Mouse (Mus musculus) mesoderm, embryonic 11.5 days (tissue): ENCODE measurements around the gene Pfdn2.
"Not testable (repeated sequence)": the region's sequence is repeated elsewhere in the genome, so short reads cannot be mapped to it uniquely, and the experiment has no call there.

Experiments used
- DNase-seq: peaks from one replicate; pipeline ENCODE4 v3.0.0-alpha.2; 2012; ENCODE audit warnings: low read depth, low spot score

Pfdn2 gene

GRCm38 (mm10) chr1:171345225-171346094 is at the start of gene Pfdn2, which contains the start of gene Nit1:
Gene Pfdn2, plus strand, starts transcription at chr1:171345670.
Gene Nit1, minus strand, starts transcription at chr1:171345646.
- peak; percentile 92 for DNase-seq

DNA sequence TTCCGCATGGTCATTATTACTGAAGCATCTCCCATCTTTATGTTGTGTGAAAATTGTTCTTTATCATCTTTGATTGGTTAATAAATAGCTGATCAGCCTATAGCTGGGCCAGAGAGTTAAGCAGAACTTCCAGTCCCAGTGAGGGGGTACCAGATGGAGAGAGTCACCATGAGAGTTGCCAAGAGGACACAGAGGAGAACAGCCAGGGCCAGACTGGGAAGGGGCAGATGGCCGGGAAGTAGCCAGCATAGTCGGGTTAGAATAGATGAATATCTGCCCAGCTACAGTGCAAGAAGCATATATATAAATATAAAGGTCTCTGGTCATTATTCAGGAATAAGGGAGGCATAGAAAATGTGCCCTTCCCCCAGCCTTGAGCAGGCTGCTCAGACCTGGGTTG is 47.2 kb upstream of the Pfdn2 start:
- no peak for DNase-seq

GRCm38 (mm10) chr1:171306157-171306556 is 39.3 kb upstream of the Pfdn2 start:
- DNase-seq = not testable (repeated sequence)

GRCm38 (mm10) chr1:171309321-171309720 is 36.1 kb upstream of the Pfdn2 start:
- no peak for DNase-seq

GRCm38 (mm10) chr1:171319748-171320147 is 25.7 kb upstream of the Pfdn2 start:
- DNase-seq = no peak

GRCm38 (mm10) chr1:171320151-171320550 is 25.3 kb upstream of the Pfdn2 start:
- no peak for DNase-seq

DNA sequence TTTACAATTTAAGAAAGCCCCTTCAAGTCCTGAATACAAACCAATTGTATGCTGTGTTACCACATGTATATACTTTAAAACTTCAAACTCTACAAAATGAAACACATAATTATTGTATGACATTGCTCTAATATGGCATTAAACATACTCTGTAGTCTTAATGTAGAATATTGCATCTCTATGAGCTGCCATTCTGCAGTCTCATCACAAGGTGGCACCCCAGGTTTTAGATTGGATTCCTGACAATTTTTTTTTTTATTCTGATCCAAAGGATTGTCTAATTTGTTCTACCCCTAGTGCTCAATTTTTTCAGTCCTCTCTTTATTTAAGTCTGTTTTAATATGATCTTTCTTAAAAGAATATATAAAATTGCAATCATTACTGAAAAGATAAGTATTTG is 24.1 kb upstream of the Pfdn2 start:
- DNase-seq = peak; percentile 17

- DNase-seq = no peak
These were observed 23.5 kb upstream of the Pfdn2 start for GRCm38 (mm10) chr1:171322012-171322411.

- DNase-seq = no peak
These were observed 19.9 kb upstream of the Pfdn2 start for GRCm38 (mm10) chr1:171325571-171325970.

DNA sequence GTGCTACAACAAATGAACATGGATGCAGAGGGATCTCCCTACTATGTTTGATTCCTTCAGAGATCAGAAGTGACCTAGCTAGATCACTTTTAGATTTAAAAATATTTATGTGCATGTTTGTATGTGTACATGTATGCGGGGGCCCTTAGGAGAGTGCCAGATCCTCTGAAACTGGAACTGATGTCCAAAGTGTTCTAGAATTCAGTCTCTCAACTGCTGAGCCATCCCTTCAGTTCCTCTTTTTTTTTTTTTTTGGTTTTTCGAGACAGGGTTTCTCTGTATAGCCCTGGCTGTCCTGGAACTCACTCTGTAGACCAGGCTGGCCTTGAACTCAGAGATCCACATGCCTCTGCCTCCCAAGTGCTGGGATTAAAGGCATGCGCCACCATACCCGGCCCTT is 18.9 kb upstream of the Pfdn2 start:
- DNase-seq = not testable (repeated sequence)

DNA sequence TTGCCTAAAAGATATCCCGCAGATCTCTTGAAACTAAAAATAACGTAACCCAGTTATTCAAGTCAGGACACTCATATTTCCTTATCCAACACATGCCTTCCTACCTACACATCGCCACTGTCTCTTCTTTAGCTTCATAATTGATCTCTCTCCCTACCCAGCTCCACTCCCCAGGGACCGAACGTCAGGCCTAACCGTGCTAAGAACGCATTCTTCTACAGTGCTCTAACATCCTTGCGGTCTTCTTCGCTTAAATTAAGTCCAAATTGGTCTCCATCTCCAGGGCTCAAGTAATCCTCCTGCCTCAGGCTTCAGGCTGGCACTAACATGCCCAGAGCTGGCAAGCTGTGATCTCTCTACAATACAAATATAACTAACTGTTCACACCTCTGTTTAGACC is 17.2 kb upstream of the Pfdn2 start:
- peak; percentile 34 for DNase-seq

DNA sequence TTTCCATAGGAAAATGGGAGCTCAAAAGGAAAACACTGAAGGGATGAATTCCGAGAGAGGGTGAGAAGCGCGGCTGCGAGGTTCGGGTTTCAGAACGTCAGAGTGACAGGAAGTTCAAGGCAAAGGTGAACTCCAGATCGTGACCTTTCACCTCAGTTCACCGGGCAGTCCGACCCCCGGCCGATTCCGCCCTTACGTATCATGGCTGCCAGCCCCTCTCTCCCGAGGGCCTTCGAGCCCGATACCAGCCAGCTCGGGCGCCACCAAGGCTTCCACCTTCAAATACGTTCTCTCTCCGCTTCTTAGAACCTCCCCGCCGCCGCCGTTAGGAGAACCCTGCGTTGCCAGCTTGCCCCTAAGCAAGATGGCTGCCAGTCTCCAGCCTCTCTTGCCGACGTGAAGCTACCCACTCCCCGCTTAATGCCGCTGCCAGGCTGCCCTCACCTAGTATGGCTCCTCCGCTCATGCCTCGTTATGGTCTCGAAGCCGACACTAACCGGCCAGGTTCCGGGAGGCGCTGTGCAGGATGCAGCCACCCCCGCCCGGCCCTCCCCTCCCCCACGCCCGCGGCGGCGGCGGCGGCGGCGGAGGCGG is 16.5 kb upstream of the Pfdn2 start, which contains the start of gene Dedd:
TSS of gene Dedd (plus strand) at position 307 of the 594 bp plus-strand sequence.
- DNase-seq = peak; percentile 89

DNA sequence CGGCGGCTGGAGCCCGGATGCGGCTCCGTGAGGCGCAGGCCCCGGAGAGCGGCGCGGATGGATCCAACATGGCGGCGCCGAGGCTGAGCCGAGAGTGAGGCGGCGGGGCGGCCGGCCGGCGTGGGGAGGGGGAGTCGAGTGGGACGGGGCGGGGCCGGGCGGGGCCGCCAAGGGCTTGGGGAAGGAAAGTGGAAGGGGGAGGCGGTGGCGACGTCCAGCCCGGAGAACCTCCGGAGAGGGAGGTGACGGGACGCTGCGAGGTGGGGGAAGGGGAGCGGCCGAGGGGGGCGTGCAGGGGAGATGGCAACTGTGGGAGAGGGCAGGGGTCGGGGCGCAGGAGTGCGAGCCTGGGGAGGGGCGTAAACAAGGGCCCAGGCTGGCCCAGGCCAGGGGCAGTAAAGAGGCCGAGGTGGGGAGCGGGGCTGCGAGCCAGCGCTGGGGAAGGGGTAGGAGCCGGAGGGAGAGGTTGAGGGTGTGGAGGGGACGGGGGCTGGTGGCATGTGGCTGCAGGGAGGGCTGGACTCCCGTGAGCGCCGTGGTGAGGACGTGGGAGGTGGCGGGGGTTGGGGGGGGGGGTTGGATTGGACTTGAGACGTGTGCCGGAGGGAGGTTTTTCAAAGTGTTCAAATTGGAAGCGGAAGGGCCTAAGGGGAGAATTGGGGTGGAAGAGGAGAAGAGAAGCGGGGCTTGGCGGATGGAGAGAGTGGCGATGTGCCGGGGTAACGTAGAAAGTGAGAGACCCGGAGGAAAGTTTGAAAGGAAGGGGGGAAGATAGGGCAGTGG is 15.8 kb upstream of the Pfdn2 start:
- peak; percentile 93 for DNase-seq

GRCm38 (mm10) chr1:171330216-171330560 is 15.3 kb upstream of the Pfdn2 start:
- no peak for DNase-seq

DNA sequence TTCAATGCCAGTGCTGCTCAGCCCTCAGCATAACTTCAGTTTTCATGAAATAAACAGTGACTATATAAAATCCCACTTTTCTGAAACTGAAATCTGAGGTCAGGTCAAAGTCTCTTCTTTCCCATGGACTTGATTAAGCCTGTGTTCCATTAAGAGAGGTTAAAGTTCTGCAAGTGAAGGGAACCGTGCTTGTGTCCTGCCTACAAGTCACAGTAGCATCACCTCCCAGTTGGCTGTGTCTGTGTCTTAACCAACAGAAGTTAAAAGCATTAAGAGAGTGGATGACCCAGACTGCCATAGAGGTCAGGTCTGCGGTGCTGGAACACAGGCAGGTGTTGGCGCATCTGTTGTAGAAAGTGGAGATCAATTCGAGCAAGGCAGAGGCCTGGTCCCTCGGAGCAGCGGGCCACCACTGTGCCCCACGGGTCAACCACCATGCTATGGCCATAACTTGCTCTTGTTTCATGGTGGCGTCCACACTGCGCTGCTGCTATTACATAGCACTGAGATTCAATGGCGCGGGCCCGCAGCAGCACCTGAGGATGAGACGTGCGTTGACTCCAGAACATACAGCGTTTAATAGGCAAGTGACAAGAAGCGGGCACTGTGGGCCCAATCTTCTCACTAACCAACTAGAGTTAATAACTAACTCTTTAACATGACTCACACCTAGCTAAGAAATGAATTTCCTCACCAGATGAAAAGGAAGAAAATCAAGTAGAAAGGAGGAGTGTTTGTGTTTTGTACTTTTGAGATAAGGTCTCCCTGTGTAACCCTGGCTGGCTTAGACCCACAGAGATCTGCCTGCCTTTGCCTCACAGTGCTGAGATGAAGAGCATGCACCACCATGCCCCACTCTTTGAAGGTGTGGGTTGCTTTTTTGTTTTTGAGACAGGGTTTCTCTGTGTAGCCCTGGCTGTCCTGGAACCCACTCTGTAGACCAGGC is 2.9 kb upstream of the Pfdn2 start:
- no peak for DNase-seq

DNA sequence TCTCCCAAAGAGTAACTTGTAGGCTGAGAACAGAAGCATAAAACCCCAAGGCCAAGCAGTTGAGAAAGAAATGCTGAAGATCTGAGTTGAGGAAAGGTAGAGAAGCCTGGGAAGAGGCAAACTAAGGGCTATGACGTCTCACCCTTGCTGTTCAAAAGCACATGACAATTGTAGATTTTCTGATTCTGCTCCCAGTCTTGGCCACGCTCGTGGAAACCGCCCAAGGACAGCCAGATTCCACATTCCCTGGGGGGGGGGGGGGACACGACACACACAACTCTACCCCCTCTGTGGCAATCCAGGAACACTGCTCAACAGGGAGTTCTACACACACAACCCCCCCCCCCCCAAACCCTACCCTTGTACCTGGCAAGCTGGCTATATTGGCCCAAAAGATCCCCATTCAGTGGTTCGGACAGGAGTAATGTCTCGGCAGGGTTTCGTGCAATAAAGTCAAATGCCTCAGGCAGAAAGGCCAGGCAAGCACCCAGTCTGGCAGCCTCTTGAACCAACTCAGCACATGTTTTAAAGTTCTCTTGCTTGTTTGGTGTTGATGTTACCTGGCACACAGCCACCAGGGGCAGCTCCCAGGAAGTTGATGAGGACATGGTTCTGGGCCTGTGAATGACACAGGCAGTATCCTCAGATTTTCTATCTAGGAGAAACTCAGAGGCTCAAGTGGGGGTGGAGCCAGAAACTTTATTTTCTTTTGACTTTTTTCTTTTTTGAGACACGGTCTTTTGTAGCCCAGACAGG is 1.4 kb upstream of the Pfdn2 start:
- no peak for DNase-seq

- DNase-seq = no peak
These were observed 755 bp upstream of the Pfdn2 start for GRCm38 (mm10) chr1:171344715-171345114.

DNA sequence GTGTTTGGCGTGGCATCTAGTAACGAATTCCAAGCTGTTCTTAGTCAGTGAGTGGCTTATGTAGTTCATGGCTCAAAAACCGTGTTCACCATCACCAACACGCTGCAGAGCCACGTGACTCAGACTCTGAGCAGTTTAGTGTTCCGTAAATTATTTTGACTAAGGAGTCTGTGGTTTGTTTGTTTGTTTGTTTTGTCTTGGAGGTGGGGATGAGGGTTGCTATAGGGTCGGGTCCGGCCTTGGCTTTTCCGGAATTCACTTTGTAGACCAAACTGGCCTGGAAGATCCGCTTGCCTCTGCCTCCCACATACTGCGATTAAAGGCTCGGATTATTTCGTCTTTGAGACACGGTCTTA is 603 bp downstream of the Pfdn2 start:
- DNase-seq = peak; percentile 12

GRCm38 (mm10) chr1:171348665-171349064 is 3.2 kb downstream of the Pfdn2 start:
- DNase-seq = no peak

DNA sequence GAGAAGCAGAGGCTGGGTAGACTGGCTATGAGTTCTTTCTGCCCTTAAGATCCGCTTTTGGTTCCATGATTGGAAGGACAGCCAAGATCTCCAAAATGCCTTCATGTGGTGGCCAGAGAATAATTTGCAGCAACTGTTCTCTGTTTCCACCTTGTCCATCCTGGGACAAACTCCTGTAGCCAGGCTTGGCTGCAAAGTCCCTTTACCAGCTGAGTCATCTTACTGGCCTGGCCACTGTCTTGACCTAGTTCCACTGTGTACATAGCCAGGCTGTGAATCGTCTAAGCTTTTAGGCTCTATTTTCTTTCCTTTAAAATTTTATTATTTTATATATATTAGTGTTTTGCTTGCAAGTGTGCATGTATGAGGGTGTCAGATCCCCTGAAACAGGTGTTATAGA is 3.7 kb downstream of the Pfdn2 start:
- no peak for DNase-seq
